Mouse (Mus musculus) retina, adult 2 months (tissue): ENCODE measurements around the gene Pygo1.

Experiments used
- DNase-seq: peaks from one replicate; pipeline ENCODE4 v3.0.0-alpha.2; 2012; ENCODE audit warnings: low read depth, low spot score

The Pygo1 gene

DNA sequence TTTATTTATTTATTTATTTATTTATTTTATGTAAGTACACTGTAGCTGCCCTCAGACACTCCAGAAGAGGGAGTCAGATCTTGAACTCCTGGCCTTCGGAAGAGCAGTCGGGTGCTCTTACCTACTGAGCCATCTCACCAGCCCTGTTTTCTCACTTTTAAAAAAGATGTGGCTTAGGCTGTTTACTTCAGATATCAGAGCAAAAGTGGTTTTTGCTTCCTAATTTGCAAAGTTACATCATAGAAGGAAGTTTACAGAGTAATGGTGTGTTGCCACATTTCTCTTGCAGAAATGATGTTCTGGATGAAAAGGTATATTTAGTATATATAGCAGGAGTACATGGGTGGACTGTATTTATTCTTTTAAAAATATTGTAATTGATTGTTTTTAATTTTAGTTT is 66.0 kb downstream of the Pygo1 start:
- no peak for DNase-seq

DNA sequence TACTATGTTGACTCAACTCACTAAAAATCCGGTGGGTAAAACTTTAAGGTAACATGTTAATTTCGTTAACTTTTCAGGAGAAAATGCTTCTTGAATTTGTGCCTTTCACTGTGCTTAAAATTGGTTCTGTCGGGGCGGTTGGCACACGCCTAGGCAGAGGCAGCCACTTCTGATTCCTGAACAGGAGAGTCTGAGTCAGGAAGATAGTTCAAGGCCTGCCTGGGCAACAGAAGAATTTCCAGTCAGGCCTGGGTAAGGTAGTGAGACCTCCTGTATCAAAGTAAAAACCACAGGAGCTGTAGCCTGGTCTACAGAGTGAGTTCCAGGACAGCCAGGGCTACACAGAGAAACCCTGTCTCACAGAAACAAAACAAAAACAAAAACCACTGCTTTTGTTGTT is 67.1 kb downstream of the Pygo1 start:
- DNase-seq: no peak

DNA sequence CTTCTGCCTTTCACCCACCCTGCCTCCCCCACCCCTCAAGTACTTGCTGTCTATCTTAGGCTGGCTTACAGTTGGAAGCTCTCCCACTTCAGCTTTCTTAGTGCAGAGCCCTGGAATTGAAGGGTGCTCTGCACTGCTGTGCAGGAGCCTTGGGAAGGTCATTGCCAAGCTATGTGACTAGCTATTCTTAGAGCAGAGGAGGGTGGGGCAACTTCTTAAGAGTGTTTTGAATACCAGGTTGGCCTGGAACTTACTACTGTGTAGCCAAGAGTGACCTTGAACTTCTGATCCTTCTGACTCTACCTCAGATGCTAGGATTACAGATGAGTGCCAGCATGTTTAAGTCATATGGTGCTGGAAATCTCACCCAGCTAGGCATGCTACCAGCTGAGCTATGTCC is 70.7 kb downstream of the Pygo1 start:
- DNase-seq: no peak

DNA sequence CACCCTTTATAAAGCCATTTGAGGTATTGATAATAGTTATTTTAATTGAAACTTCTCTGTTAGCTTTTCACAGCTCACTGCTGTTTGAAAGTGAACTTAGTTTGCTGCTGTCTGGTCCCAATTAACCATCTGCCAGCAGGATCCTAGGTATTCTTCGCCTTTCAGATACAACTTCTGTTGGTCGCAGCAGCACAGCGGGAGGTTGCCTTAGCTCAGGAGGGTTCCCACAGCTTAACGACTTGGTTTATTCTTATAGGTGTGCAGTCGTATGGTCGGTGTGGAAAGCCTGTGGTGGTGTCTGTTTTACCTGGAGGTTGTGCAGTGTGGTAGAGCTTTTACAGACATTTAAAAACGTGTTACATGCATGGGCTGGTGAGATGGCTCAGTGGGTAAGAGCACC is 71.4 kb downstream of the Pygo1 start:
- DNase-seq: no peak

DNA sequence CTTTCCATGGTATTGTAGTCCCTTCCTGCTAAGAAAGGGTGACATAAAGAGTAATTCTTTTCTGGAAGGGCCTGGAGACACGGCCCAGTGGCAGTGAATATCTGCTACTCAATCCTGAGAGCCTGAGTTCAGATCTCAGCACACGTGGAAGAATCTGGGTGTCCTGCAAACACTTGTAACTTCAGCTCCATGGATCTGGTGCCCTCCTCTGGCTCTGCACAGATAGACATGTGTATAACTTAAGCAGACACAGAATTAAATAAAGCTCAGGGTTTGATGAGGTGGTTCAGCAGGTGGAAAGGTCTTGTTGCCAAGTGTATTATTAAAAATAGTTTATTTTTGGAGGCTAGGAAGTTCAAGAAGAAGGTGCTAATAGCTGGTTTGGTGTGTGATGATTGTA is 75.0 kb downstream of the Pygo1 start:
- no peak for DNase-seq

DNA sequence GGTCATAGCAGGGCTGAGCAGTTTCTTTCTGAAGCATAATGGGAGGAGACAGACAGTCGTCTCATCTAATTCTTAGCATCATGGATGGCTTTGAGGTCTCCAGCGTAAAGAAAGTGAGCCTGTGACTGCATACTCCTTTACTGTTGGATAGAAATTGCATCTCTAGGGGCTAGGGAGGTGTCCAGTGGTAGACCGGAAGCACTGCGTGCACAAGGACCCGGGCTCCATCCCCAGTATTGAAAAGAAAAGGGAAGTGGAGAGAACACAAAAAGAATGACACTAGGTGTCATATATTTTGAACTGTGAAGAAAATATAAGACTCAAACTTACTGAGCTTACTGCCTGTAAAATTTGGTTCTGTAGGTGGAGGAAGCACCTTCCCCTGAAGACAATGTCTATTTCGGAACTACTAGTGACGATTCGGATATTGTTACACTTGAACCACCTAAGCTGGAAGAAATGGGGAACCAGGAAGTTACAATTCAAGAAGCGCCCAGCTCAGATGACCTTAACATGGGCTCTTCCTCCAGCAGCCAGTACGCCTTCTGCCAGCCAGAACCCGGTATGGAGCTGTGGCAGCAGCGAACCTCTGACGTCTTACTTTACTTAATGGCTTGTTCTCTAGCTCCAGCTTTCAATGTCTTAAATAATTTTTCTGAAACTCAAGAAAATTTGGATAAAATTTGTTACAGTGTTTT is 76.0 kb downstream of the Pygo1 start:
- no peak for DNase-seq
